In the genomic region with DNA sequence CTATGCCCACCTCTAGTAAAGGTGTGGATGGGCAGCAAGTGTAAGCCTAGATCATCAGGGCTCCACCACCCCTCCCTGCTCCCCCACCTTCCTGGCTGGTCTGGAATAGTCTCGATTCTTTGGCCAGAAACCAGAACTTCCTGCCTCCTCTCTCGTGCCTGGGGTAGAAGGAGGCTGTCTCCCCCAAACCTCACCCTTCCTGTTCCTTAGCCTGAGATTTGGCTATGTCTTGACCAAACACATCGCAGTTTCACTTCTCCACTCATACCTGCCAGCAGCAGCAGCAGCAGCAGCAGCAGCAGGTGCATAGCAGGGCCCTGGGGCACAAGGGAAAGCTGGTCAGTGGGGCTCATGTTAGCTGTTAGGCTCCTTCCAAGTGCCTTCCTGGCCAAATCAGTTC, we compare ENCODE assay signal across 17 mouse cellular contexts. TPM values are rescaled to one million over a fixed set of nuclear protein-coding genes. Genes with fewer than 3 reads are reported as not detected.
A peak's percentile ranks its signal among the peaks of the same experiment; 100 is the strongest.
DNase-seq lines count a peak whose midpoint lies in the region; ATAC-seq and TF ChIP-seq lines count a peak whose summit lies in the region.
"Had no signal": no experiment of that assay in that cellular context is flagged by ENCODE, and none has a peak within 500 bp of the region (broad histone marks: within the 10 kb centered on the region; RNA-seq: fewer than 3 reads in every experiment).

No protein-coding gene starts in this region.

- TF ChIP-seq CTCF in heart, adult 2 months (IDR thresholded peaks at IDR 0.05) = no peak

- 11% methylated on average over 3 of the region's 3 CpGs for WGBS in heart, adult 2 months

- peak; percentile 62 for ATAC-seq in megakaryocyte, adult 5-6 weeks (ENCODE audit: poor library complexity, severe bottlenecking)
- ATAC-seq: midbrain, embryonic 16.5 days had no signal

- intact Hi-C loops in heart, adult 2 months (cut with DNase I) = loop anchor here (2.0 kb wide), 1 partner anchor 14 kb away; no protein-coding TSS in a partner anchor
- intact Hi-C loops in left cerebral cortex, postnatal 10 days (cut with DNase I) = no loop called here

- no peaks in the 10 kb centered on the region for H3K27me3 ChIP-seq in heart, adult 2 months (ENCODE audit: control insufficient read depth, insufficient read depth, low read length)
- H3K27me3 ChIP-seq: embryonic facial prominence, embryonic 13.5 days had no signal

- H3K4me3 ChIP-seq in heart, adult 2 months = no peak overlapping the region
- H3K4me3 ChIP-seq: embryonic facial prominence, embryonic 13.5 days; forebrain, embryonic 10.5 days; limb, embryonic 13.5 days; liver, embryonic 15.5 days had no signal

- H3K36me3 ChIP-seq in heart, adult 2 months (ENCODE audit: control insufficient read depth, insufficient read depth, low read length) = no peaks in the 10 kb centered on the region
- H3K36me3 ChIP-seq: embryonic facial prominence, embryonic 13.5 days; forebrain, embryonic 10.5 days; limb, embryonic 13.5 days; liver, embryonic 15.5 days had no signal

- H3K9ac ChIP-seq in heart, adult 2 months (ENCODE audit: low read depth, low read length) = no peak overlapping the region
- H3K9ac ChIP-seq: embryonic facial prominence, embryonic 13.5 days; limb, embryonic 13.5 days; liver, embryonic 15.5 days had no signal

- no peaks in the 10 kb centered on the region for H3K79me2 ChIP-seq in heart, adult 2 months (replicated peaks; ENCODE audit: control insufficient read depth, insufficient read depth, low read length)

- no peak for TF ChIP-seq EP300 in heart, adult 2 months (IDR thresholded peaks at IDR 0.05; ENCODE audit: insufficient read depth, low read depth, low read length)

- H3K27ac ChIP-seq in heart, adult 2 months = peak overlapping the region; percentile 28
- H3K27ac ChIP-seq: embryonic facial prominence, embryonic 13.5 days; forebrain, embryonic 10.5 days; limb, embryonic 13.5 days; liver, embryonic 15.5 days had no signal

- peaks cover 32% of the 10 kb centered on the region for H3K4me1 ChIP-seq in heart, adult 2 months (ENCODE audit: control insufficient read depth, insufficient read depth, low read length)

- peak in 1 of 2 experiments; percentile 41 for DNase-seq in heart, adult 2 months
- no peak for DNase-seq in heart, adult 8-10 months (ENCODE audit: low spot score)
- peak; percentile 32 for DNase-seq in kidney, adult 9 months
- DNase-seq in kidney, postnatal 4 days = no peak
- DNase-seq in A20 (ENCODE audit: low read depth, low spot score) = peak; percentile 83
- DNase-seq in right cerebral cortex, postnatal 25 days = no peak
- DNase-seq in left cerebral cortex, postnatal 10 days (ENCODE audit: extremely low spot score in 1 of 2, low spot score in 2 of 2) = no peak
- DNase-seq: adrenal gland, adult 2 months; cerebellum, adult 11-12 months; thymus, postnatal 4 days had no signal

- TF ChIP-seq POLR2A in heart, adult 2 months (IDR thresholded peaks at IDR 0.05; ENCODE audit: insufficient read depth, low read depth, low read length) = no peak

RNA-seq across cellular contexts. Expression of a gene that starts 5.6 kb away (rescaled TPM):
- 10 to 100 TPM; 29.7 to 33.7 TPM for total RNA-seq in heart, adult 2 months (2021)
- 104 and 135 TPM in 2 replicates for polyA plus RNA-seq in heart, adult 2 months (2012; rRNA removed)
- total RNA-seq in heart, adult 8-10 months (2022) = 10 to 100 TPM; 34.9 to 43.8 (median 37.4) TPM
- total RNA-seq in megakaryocyte, adult 5-6 weeks (2015) = 0.76 and 0.91 TPM in 2 replicates
- 1.8 and 1.9 TPM in 2 replicates for total RNA-seq in megakaryocyte, adult 5-6 weeks (2017)
- 10 to 100 TPM; 49.0 to 49.5 TPM for total RNA-seq in left cerebral cortex, postnatal 10 days (2021)

RNA-seq across cellular contexts. Expression of a gene that starts 45.5 kb away (rescaled TPM):
- 1 to 10 TPM; 5.9 to 6.5 TPM for total RNA-seq in heart, adult 2 months (2021)
- 11.1 and 14.2 TPM in 2 replicates for polyA plus RNA-seq in heart, adult 2 months (2012; rRNA removed)
- total RNA-seq in heart, adult 8-10 months (2022) = 1 to 10 TPM; 6.3 to 8.1 (median 7.5) TPM
- 3.1 and 5.6 TPM in 2 replicates for total RNA-seq in megakaryocyte, adult 5-6 weeks (2015)
- 7.1 and 11.8 TPM in 2 replicates for total RNA-seq in megakaryocyte, adult 5-6 weeks (2017)
- 10 to 100 TPM in 1 of 2 experiments, 1 to 10 TPM in 1; 9.7 to 10.9 TPM for total RNA-seq in left cerebral cortex, postnatal 10 days (2021)

RNA-seq across cellular contexts. Expression of a gene that starts 45.5 kb away (rescaled TPM):
- under 1 TPM; 0.10 to 0.11 TPM for total RNA-seq in heart, adult 2 months (2021)
- polyA plus RNA-seq in heart, adult 2 months (2012; rRNA removed) = 0.45 and 0.47 TPM in 2 replicates
- under 1 TPM in 2 of 4 experiments, not detected in 2; 0.14 to 0.65 TPM for total RNA-seq in heart, adult 8-10 months (2022)
- total RNA-seq in megakaryocyte, adult 5-6 weeks (2015) = not detected in 2 replicates
- not detected in 2 replicates for total RNA-seq in megakaryocyte, adult 5-6 weeks (2017)
- 1 to 10 TPM; 1.2 to 1.8 TPM for total RNA-seq in left cerebral cortex, postnatal 10 days (2021)
- total RNA-seq: MEL had no signal

RNA-seq across cellular contexts. Expression of a gene that starts 54.6 kb away (rescaled TPM):
- 1 to 10 TPM; 5.3 to 6.3 TPM for total RNA-seq in heart, adult 2 months (2021)
- polyA plus RNA-seq in heart, adult 2 months (2012; rRNA removed) = 13.3 and 15.5 TPM in 2 replicates
- total RNA-seq in heart, adult 8-10 months (2022) = 1 to 10 TPM; 4.6 to 6.0 (median 5.1) TPM
- 3.0 and 7.6 TPM in 2 replicates for total RNA-seq in megakaryocyte, adult 5-6 weeks (2015)
- 3.1 and 4.3 TPM in 2 replicates for total RNA-seq in megakaryocyte, adult 5-6 weeks (2017)
- 100 to 1,000 TPM; 217 to 220 TPM for total RNA-seq in left cerebral cortex, postnatal 10 days (2021)

Comparison
In these comparisons a context has a peak if more than half of its experiments do, and no peak if none do; other contexts are left out.
1. DNase-seq: peak in kidney, adult 9 months (single experiment) and A20 (single experiment); none in heart, adult 8-10 months (single experiment), kidney, postnatal 4 days (0 of 2), right cerebral cortex, postnatal 25 days (single experiment) and left cerebral cortex, postnatal 10 days (0 of 2).
2. RNA of a gene that starts 5.6 kb away (total RNA-seq): 49.0 to 49.5 TPM in left cerebral cortex, postnatal 10 days, 34.9 to 43.8 TPM in heart, adult 8-10 months and 29.7 to 33.7 TPM in heart, adult 2 months; 0.76 to 1.9 TPM in megakaryocyte, adult 5-6 weeks; every median in the first group is over 10 times any median in the second.